Mouse (Mus musculus) hindbrain, embryonic 15.5 days (tissue): Measurements from ENCODE around the gene Cyb5r3. TPM values are rescaled to one million over a fixed set of nuclear protein-coding genes. Genes with fewer than 3 reads are reported as not detected.

Experiments
- ATAC-seq: fragments of 200-750 bp; cut with Nextera tagmentation; 2 replicates; pipeline ENCODE4 v1.8.0; 2017; ENCODE audit warnings: low read depth, moderate number of reproducible peaks, moderate TSS enrichment; ENCODE audit not compliant: low FRiP score
- H3K27ac ChIP-seq: fragments of 300-500 bp; sonication (generic); replicated peaks from 2 replicates; pipeline ENCODE4 v1.5.1; 2015; ENCODE audit warnings: mild to moderate bottlenecking, inconsistent platforms
- H3K27me3 ChIP-seq: fragments of 300-500 bp; sonication (generic); 2 replicates; pipeline ENCODE4 v1.6.1; 2015; ENCODE audit warnings: control low read depth, inconsistent platforms
- H3K36me3 ChIP-seq: fragments of 300-500 bp; sonication (generic); 2 replicates; pipeline ENCODE4 v1.6.1; 2015; ENCODE audit warnings: control low read depth, inconsistent platforms
- H3K4me1 ChIP-seq: fragments of 300-500 bp; sonication (generic); replicated peaks from 2 replicates; pipeline ENCODE4 v1.6.1; 2015; ENCODE audit warnings: control low read depth, inconsistent platforms
- H3K4me2 ChIP-seq: fragments of 300-500 bp; sonication (generic); 2 replicates; pipeline ENCODE4 v1.6.1; 2015; ENCODE audit warnings: moderate library complexity, mild to moderate bottlenecking, inconsistent platforms
- H3K4me3 ChIP-seq: fragments of 300-500 bp; sonication (generic); 2 replicates; pipeline ENCODE4 v1.5.1; 2015; ENCODE audit warnings: mild to moderate bottlenecking, inconsistent platforms
- H3K9ac ChIP-seq: fragments of 300-500 bp; sonication (generic); 2 replicates; pipeline ENCODE4 v1.6.1; 2015; ENCODE audit warnings: inconsistent platforms
- H3K9me3 ChIP-seq: fragments of 300-500 bp; sonication (generic); 2 replicates; pipeline ENCODE4 v1.6.1; 2016; ENCODE audit warnings: control low read depth, inconsistent platforms
- WGBS: fragments of 180-500 bp; shearing (Covaris S2); methylation state at CpG from one replicate; pipeline ENCODE4 v1.1.7; 2015; 5-methylcytosine and 5-hydroxymethylcytosine counted together
- polyA plus RNA-seq: library from polyadenylated mRNA; unstranded; fragments of >200 nt; fragmentation: Nextera tagmentation; extraction: Ambion mirVana; gene quantifications from 2 replicates; pipeline ENCODE4 v1.2.1, GENCODE M21; 2015

The Cyb5r3 gene
- polyA plus RNA-seq, 1 experiment from 2014 or later: 144 TPM

- Histone ChIP-seq H3K4me3 (no peak overlapping the region), H3K4me2 (no peak overlapping the region), H3K36me3 (no peaks in the 10 kb centered on the region), H3K27me3 (no peaks in the 10 kb centered on the region), H3K27ac (no peak overlapping the region), H3K9me3 (no peaks in the 10 kb centered on the region), H3K9ac (no peak overlapping the region), H3K4me1 (peaks cover 31% of the 10 kb centered on the region)
- ATAC-seq: no peak
- 93% methylated on average over 8 of the region's 8 CpGs for WGBS
Measured at GRCm38 (mm10) chr15:83167550-83168065, 4.8 kb downstream of the Cyb5r3 start.

- Histone ChIP-seq H3K4me1 (peaks cover 28% of the 10 kb centered on the region), H3K4me2 (no peak overlapping the region), H3K27ac (no peak overlapping the region), H3K4me3 (no peak overlapping the region), H3K9me3 (no peaks in the 10 kb centered on the region), H3K36me3 (no peaks in the 10 kb centered on the region), H3K27me3 (no peaks in the 10 kb centered on the region), H3K9ac (no peak overlapping the region)
- WGBS: 69% methylated on average over 5 of the region's 5 CpGs
- ATAC-seq: no peak
Measured at GRCm38 (mm10) chr15:83167126-83167525, 5.3 kb downstream of the Cyb5r3 start.

GRCm38 (mm10) chr15:83166642-83167041 is 5.8 kb downstream of the Cyb5r3 start:
- no peaks in the 10 kb centered on the region for H3K9me3 ChIP-seq
- H3K27me3 ChIP-seq: no peaks in the 10 kb centered on the region
- H3K9ac ChIP-seq: no peak overlapping the region
- no peak overlapping the region for H3K4me3 ChIP-seq
- 76% methylated on average over 3 of the region's 3 CpGs for WGBS
- no peak overlapping the region for H3K4me2 ChIP-seq
- no peaks in the 10 kb centered on the region for H3K36me3 ChIP-seq
- peaks cover 28% of the 10 kb centered on the region for H3K4me1 ChIP-seq
- ATAC-seq: no peak
- H3K27ac ChIP-seq: no peak overlapping the region

GRCm38 (mm10) chr15:83165526-83166315 is 6.7 kb downstream of the Cyb5r3 start:
- ATAC-seq: no peak
- H3K4me1 ChIP-seq: peaks cover 19% of the 10 kb centered on the region
- H3K9ac ChIP-seq: no peak overlapping the region
- no peaks in the 10 kb centered on the region for H3K27me3 ChIP-seq
- peaks cover 7% of the 10 kb centered on the region for H3K36me3 ChIP-seq
- WGBS: 96% methylated on average over 13 of the region's 13 CpGs
- H3K4me2 ChIP-seq: no peak overlapping the region
- H3K9me3 ChIP-seq: no peaks in the 10 kb centered on the region
- H3K4me3 ChIP-seq: no peak overlapping the region
- H3K27ac ChIP-seq: no peak overlapping the region

- ATAC-seq: no peak
- WGBS: 72% methylated on average over 5 of the region's 5 CpGs
Measured at GRCm38 (mm10) chr15:83164971-83165471, 7.4 kb downstream of the Cyb5r3 start.

GRCm38 (mm10) chr15:83162818-83163485 is 9.4 kb downstream of the Cyb5r3 start:
- Histone ChIP-seq H3K4me2 (no peak overlapping the region), H3K27me3 (no peaks in the 10 kb centered on the region), H3K4me3 (no peak overlapping the region), H3K36me3 (peaks cover 26% of the 10 kb centered on the region), H3K9me3 (no peaks in the 10 kb centered on the region), H3K9ac (no peak overlapping the region), H3K27ac (no peak overlapping the region), H3K4me1 (no peaks in the 10 kb centered on the region; the same call in 1 of the 2 replicates)
- 86% methylated on average over 11 of the region's 11 CpGs for WGBS
- no peak for ATAC-seq

More at GRCm38 (mm10) chr15:83164971-83165471, 7.4 kb downstream of the Cyb5r3 start:
- H3K9ac ChIP-seq: no peak overlapping the region
- H3K4me1 ChIP-seq: peaks cover 12% of the 10 kb centered on the region; the same call in 1 of the 2 replicates
- H3K27me3 ChIP-seq: no peaks in the 10 kb centered on the region
- peaks cover 7% of the 10 kb centered on the region for H3K36me3 ChIP-seq
- no peaks in the 10 kb centered on the region for H3K9me3 ChIP-seq
- H3K4me2 ChIP-seq: no peak overlapping the region
- no peak overlapping the region for H3K27ac ChIP-seq
- H3K4me3 ChIP-seq: no peak overlapping the region

- H3K4me1 ChIP-seq: no peaks in the 10 kb centered on the region
- H3K36me3 ChIP-seq: peaks cover 31% of the 10 kb centered on the region
- H3K27me3 ChIP-seq: no peaks in the 10 kb centered on the region
- no peak overlapping the region for H3K27ac ChIP-seq
- H3K9me3 ChIP-seq: no peaks in the 10 kb centered on the region
- no peak for ATAC-seq
- H3K4me2 ChIP-seq: no peak overlapping the region
- WGBS: 91% methylated on average over 4 of the region's 4 CpGs
- H3K9ac ChIP-seq: no peak overlapping the region
- no peak overlapping the region for H3K4me3 ChIP-seq
Measured at GRCm38 (mm10) chr15:83162001-83162400, 10.4 kb downstream of the Cyb5r3 start.

GRCm38 (mm10) chr15:83161062-83161748 is 11.2 kb downstream of the Cyb5r3 start:
- H3K36me3 ChIP-seq: peaks cover 31% of the 10 kb centered on the region
- H3K9me3 ChIP-seq: no peaks in the 10 kb centered on the region
- no peak overlapping the region for H3K9ac ChIP-seq
- no peak for ATAC-seq
- 32% methylated on average over 10 of the region's 10 CpGs for WGBS
- no peaks in the 10 kb centered on the region for H3K27me3 ChIP-seq
- no peak overlapping the region for H3K4me3 ChIP-seq
- H3K4me1 ChIP-seq: no peaks in the 10 kb centered on the region
- no peak overlapping the region for H3K4me2 ChIP-seq
- no peak overlapping the region for H3K27ac ChIP-seq

GRCm38 (mm10) chr15:83160561-83160960 is 11.8 kb downstream of the Cyb5r3 start:
- Histone ChIP-seq H3K36me3 (peaks cover 31% of the 10 kb centered on the region), H3K9me3 (no peaks in the 10 kb centered on the region), H3K4me1 (no peaks in the 10 kb centered on the region), H3K27ac (no peak overlapping the region), H3K9ac (no peak overlapping the region), H3K4me3 (no peak overlapping the region), H3K4me2 (no peak overlapping the region), H3K27me3 (no peaks in the 10 kb centered on the region)
- no peak for ATAC-seq
- WGBS: 92% methylated on average over 4 of the region's 4 CpGs

- Histone ChIP-seq H3K27me3 (no peaks in the 10 kb centered on the region), H3K4me1 (no peaks in the 10 kb centered on the region), H3K27ac (no peak overlapping the region), H3K9ac (no peak overlapping the region), H3K4me3 (no peak overlapping the region), H3K36me3 (peaks cover 31% of the 10 kb centered on the region), H3K4me2 (no peak overlapping the region), H3K9me3 (no peaks in the 10 kb centered on the region)
- no peak for ATAC-seq
- WGBS: 96% methylated on average over 9 of the region's 9 CpGs
Measured at GRCm38 (mm10) chr15:83159823-83160222, 12.6 kb downstream of the Cyb5r3 start.

GRCm38 (mm10) chr15:83158587-83159160 is 13.7 kb downstream of the Cyb5r3 start:
- no peak for ATAC-seq
- H3K9ac ChIP-seq: no peak overlapping the region
- no peak overlapping the region for H3K4me3 ChIP-seq
- no peaks in the 10 kb centered on the region for H3K9me3 ChIP-seq
- H3K27ac ChIP-seq: no peak overlapping the region
- H3K4me2 ChIP-seq: no peak overlapping the region
- H3K4me1 ChIP-seq: no peaks in the 10 kb centered on the region
- H3K27me3 ChIP-seq: no peaks in the 10 kb centered on the region
- 90% methylated on average over 7 of the region's 7 CpGs for WGBS
- peaks cover 35% of the 10 kb centered on the region for H3K36me3 ChIP-seq
